29 mouse cellular contexts compared by ENCODE assay signal in genomic region chr2:178723455-178723854, GRCm38 (mm10).
DNase-seq lines count a peak whose midpoint lies in the region; ATAC-seq lines count a peak whose summit lies in the region.
"Had no signal": no experiment of that assay in that cellular context is flagged by ENCODE, and none has a peak within 500 bp of the region (broad histone marks: within the 10 kb centered on the region; RNA-seq: fewer than 3 reads in every experiment).

No protein-coding gene starts in this region.

- H3K9ac ChIP-seq in midbrain, embryonic 11.5 days (ENCODE audit: low read length): no peak overlapping the region
- H3K9ac ChIP-seq in midbrain, embryonic 16.5 days (ENCODE audit: low read depth, low read length): no peak overlapping the region
- no peak overlapping the region for H3K9ac ChIP-seq in intestine, embryonic 15.5 days
- no peak overlapping the region for H3K9ac ChIP-seq in stomach, embryonic 15.5 days
- H3K9ac ChIP-seq: embryonic facial prominence, embryonic 13.5 days; forebrain, embryonic 12.5 days; forebrain, embryonic 15.5 days; heart, embryonic 13.5 days; hindbrain, embryonic 14.5 days had no signal

- ATAC-seq in midbrain, embryonic 11.5 days (ENCODE audit: low FRiP score): no peak
- ATAC-seq in midbrain, embryonic 16.5 days: no peak
- peak; percentile 59; the same call in 1 of the 2 replicates for ATAC-seq in intestine, embryonic 15.5 days
- peak; percentile 60; the same call in 1 of the 2 replicates for ATAC-seq in stomach, embryonic 15.5 days (ENCODE audit: insufficient read depth, low FRiP score, low read depth)
- ATAC-seq: forebrain, embryonic 15.5 days; hindbrain, postnatal 0 days had no signal

- WGBS in midbrain, embryonic 11.5 days: 70% methylated on average over 3 of the region's 3 CpGs
- 50% methylated on average over 3 of the region's 3 CpGs for WGBS in midbrain, embryonic 16.5 days
- 33% methylated on average over 3 of the region's 3 CpGs for WGBS in intestine, embryonic 15.5 days
- WGBS in stomach, embryonic 15.5 days: 37% methylated on average over 3 of the region's 3 CpGs

- no peak overlapping the region for H3K4me2 ChIP-seq in midbrain, embryonic 11.5 days
- H3K4me2 ChIP-seq in midbrain, embryonic 16.5 days (ENCODE audit: low read length): no peak overlapping the region
- no peak overlapping the region for H3K4me2 ChIP-seq in intestine, embryonic 15.5 days (replicated peaks)
- no peak overlapping the region for H3K4me2 ChIP-seq in stomach, embryonic 15.5 days
- H3K4me2 ChIP-seq: embryonic facial prominence, embryonic 13.5 days; forebrain, embryonic 12.5 days; forebrain, embryonic 15.5 days; heart, embryonic 13.5 days; hindbrain, embryonic 14.5 days had no signal

- no peaks in the 10 kb centered on the region for H3K36me3 ChIP-seq in midbrain, embryonic 11.5 days (ENCODE audit: control insufficient read depth, insufficient read depth, low read length)
- H3K36me3 ChIP-seq in midbrain, embryonic 16.5 days (ENCODE audit: control insufficient read depth, insufficient read depth, low read length): no peaks in the 10 kb centered on the region
- H3K36me3 ChIP-seq in intestine, embryonic 15.5 days: no peaks in the 10 kb centered on the region
- H3K36me3 ChIP-seq in stomach, embryonic 15.5 days: no peaks in the 10 kb centered on the region
- H3K36me3 ChIP-seq: embryonic facial prominence, embryonic 10.5 days; embryonic facial prominence, embryonic 13.5 days; forebrain, embryonic 12.5 days; forebrain, embryonic 15.5 days; heart, embryonic 10.5 days; heart, embryonic 13.5 days had no signal

- DNase-seq in midbrain, embryonic 11.5 days (ENCODE audit: low spot score, missing footprints): peak; percentile 75
- no peak for DNase-seq in kidney, adult 11 months
- no peak for DNase-seq in frontal cortex, postnatal 36 days (ENCODE audit: low spot score in 2 of 2)
- DNase-seq: adrenal gland, adult 8-10 months; adrenal gland, postnatal 25 days; B cell, adult 2 months; cerebellum, adult 11-12 months; cerebellum, adult 8-10 months; cerebellum, postnatal 10 days; cerebellum, postnatal 36 days; embryo, embryonic 11 days; gastrocnemius, postnatal 10 days; gastrocnemius, postnatal 36 days; heart, adult 2 months; heart, postnatal 14 days; heart, postnatal 4 days had no signal

- no peak overlapping the region for H3K27ac ChIP-seq in midbrain, embryonic 11.5 days (ENCODE audit: low read depth, low read length)
- H3K27ac ChIP-seq in midbrain, embryonic 16.5 days (ENCODE audit: low read length): no peak overlapping the region
- no peak overlapping the region for H3K27ac ChIP-seq in intestine, embryonic 15.5 days
- no peak overlapping the region for H3K27ac ChIP-seq in stomach, embryonic 15.5 days
- H3K27ac ChIP-seq: embryonic facial prominence, embryonic 10.5 days; embryonic facial prominence, embryonic 13.5 days; forebrain, embryonic 12.5 days; forebrain, embryonic 15.5 days; heart, adult 2 months; heart, embryonic 10.5 days; heart, embryonic 13.5 days; hindbrain, embryonic 14.5 days; hindbrain, postnatal 0 days had no signal

- H3K4me1 ChIP-seq in midbrain, embryonic 11.5 days (ENCODE audit: control insufficient read depth, insufficient read depth, low read length): peaks cover 8% of the 10 kb centered on the region
- peaks cover 10% of the 10 kb centered on the region for H3K4me1 ChIP-seq in midbrain, embryonic 16.5 days (ENCODE audit: control insufficient read depth, insufficient read depth, low read length)
- H3K4me1 ChIP-seq in intestine, embryonic 15.5 days (replicated peaks): 0 out of 2 replicates have a peak, but pooled peaks cover under 1% of the 10 kb centered on the region
- H3K4me1 ChIP-seq in stomach, embryonic 15.5 days: peaks cover 1% of the 10 kb centered on the region; the same call in 1 of the 2 replicates

- no peaks in the 10 kb centered on the region for H3K27me3 ChIP-seq in midbrain, embryonic 11.5 days (ENCODE audit: control insufficient read depth, insufficient read depth, low read length)
- H3K27me3 ChIP-seq in midbrain, embryonic 16.5 days (ENCODE audit: control insufficient read depth, insufficient read depth, low read depth, low read length): no peaks in the 10 kb centered on the region; the same call in 1 of the 2 replicates
- no peaks in the 10 kb centered on the region; the same call in 1 of the 2 replicates for H3K27me3 ChIP-seq in intestine, embryonic 15.5 days (replicated peaks)
- H3K27me3 ChIP-seq in stomach, embryonic 15.5 days (replicated peaks): no peaks in the 10 kb centered on the region
- H3K27me3 ChIP-seq: CH12.LX; forebrain, embryonic 12.5 days; forebrain, embryonic 15.5 days had no signal

- no peaks in the 10 kb centered on the region for H3K9me3 ChIP-seq in midbrain, embryonic 11.5 days (ENCODE audit: control insufficient read depth, low read length)
- H3K9me3 ChIP-seq in midbrain, embryonic 16.5 days (replicated peaks; ENCODE audit: control insufficient read depth, low read length, poor library complexity, severe bottlenecking): no peaks in the 10 kb centered on the region
- H3K9me3 ChIP-seq in intestine, embryonic 15.5 days: no peaks in the 10 kb centered on the region
- no peaks in the 10 kb centered on the region for H3K9me3 ChIP-seq in stomach, embryonic 15.5 days
- H3K9me3 ChIP-seq: embryonic facial prominence, embryonic 10.5 days; embryonic facial prominence, embryonic 13.5 days; forebrain, embryonic 12.5 days; forebrain, embryonic 15.5 days; heart, embryonic 10.5 days; heart, embryonic 13.5 days had no signal

- no peak overlapping the region for H3K4me3 ChIP-seq in midbrain, embryonic 11.5 days (ENCODE audit: low read depth, low read length)
- no peak overlapping the region for H3K4me3 ChIP-seq in midbrain, embryonic 16.5 days (ENCODE audit: low read depth, low read length)
- H3K4me3 ChIP-seq in intestine, embryonic 15.5 days (replicated peaks): no peak overlapping the region
- H3K4me3 ChIP-seq in stomach, embryonic 15.5 days (replicated peaks): no peak overlapping the region
- H3K4me3 ChIP-seq: embryonic facial prominence, embryonic 10.5 days; embryonic facial prominence, embryonic 13.5 days; erythroblast, embryonic 14.5 days; forebrain, embryonic 12.5 days; forebrain, embryonic 15.5 days; heart, adult 2 months; heart, embryonic 10.5 days; heart, embryonic 13.5 days had no signal

Comparison
In these comparisons a context has a peak if more than half of its experiments do, and no peak if none do; other contexts are left out.
1. ATAC-seq: peak in intestine, embryonic 15.5 days (single experiment) and stomach, embryonic 15.5 days (single experiment); none in midbrain, embryonic 11.5 days (single experiment) and midbrain, embryonic 16.5 days (single experiment).